Mouse (Mus musculus) kidney, adult 2 months (tissue): ENCODE data around the gene Golim4. TPM values are rescaled to one million over a fixed set of nuclear protein-coding genes. Genes with fewer than 3 reads are reported as not detected.
A peak's percentile ranks its signal among the peaks of the same experiment; 100 is the strongest.

Source experiments
- DNase-seq: peaks from one replicate; pipeline ENCODE4 v3.0.0; 2021
- H3K27ac ChIP-seq: fragments of 200-500 bp; 2 replicates; pipeline ENCODE4 v1.5.1; 2012; ENCODE audit warnings: low read depth, low read length, control low read depth, inconsistent platforms; ENCODE audit not compliant: insufficient read depth
- H3K27me3 ChIP-seq: fragments of 200-500 bp; replicated peaks from 2 replicates; pipeline ENCODE4 v1.6.1; 2012; ENCODE audit warnings: mild to moderate bottlenecking, moderate library complexity, low read length, inconsistent platforms; ENCODE audit not compliant: control insufficient read depth, insufficient read depth
- H3K36me3 ChIP-seq: fragments of 200-500 bp; 2 replicates; pipeline ENCODE4 v1.6.1; 2012; ENCODE audit warnings: mild to moderate bottlenecking, moderate library complexity, low read length, inconsistent platforms; ENCODE audit not compliant: control insufficient read depth, insufficient read depth
- H3K4me1 ChIP-seq: fragments of 200-500 bp; 2 replicates; pipeline ENCODE4 v1.6.1; 2011; ENCODE audit warnings: low read length; ENCODE audit not compliant: control insufficient read depth, insufficient read depth
- H3K4me3 ChIP-seq: fragments of 200-500 bp; 2 replicates; pipeline ENCODE4 v1.5.1; 2011; ENCODE audit warnings: mild to moderate bottlenecking, low read depth, low read length, control low read depth; ENCODE audit not compliant: insufficient read depth
- CTCF ChIP-seq: fragments of 200-500 bp; conservative IDR thresholded peaks from 2 replicates; pipeline ENCODE4 v1.5.1; 2011; ENCODE audit warnings: low read depth, mild to moderate bottlenecking, control low read depth, low read length, moderate library complexity, mixed read lengths; ENCODE audit not compliant: insufficient read depth, insufficient read length
- POLR2A ChIP-seq: fragments of 200-500 bp; IDR thresholded peaks from one replicate; pipeline ENCODE4 v1.6.1; 2011; ENCODE audit warnings: low read depth, low read length, control low read depth
- WGBS: fragments of 180-500 bp; shearing (Covaris S2); methylation state at CpG from one replicate; pipeline ENCODE4 v1.1.7; 2018; 5-methylcytosine and 5-hydroxymethylcytosine counted together
- polyA plus RNA-seq: library from polyadenylated mRNA; depleted of rRNA; stranded (reverse); fragments of >200 nt; gene quantifications from 2 replicates; pipeline ENCODE4 v1.2.3, GENCODE M21; 2012

Golim4 gene
- polyA plus RNA-seq, 1 experiment, result 16.9 TPM

DNA sequence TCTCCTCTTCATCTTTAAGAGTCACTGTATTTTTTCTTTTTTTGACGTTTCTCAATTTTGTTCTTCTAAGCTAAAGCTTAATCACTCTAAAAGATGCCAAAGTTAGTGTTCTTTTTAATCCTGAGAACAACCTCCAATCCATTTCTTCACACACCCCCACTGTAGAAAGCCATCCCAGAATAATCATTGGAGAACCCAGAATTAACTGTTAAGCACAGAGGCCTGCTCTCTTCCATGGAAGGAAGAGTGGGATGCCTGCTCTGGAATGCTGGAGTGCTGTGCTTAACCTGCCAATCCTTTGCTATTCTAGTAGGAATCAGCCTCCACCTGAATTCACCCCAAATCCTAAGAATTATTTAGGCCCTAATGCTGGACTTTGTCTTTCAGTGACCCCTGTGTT is 67.4 kb downstream of the Golim4 start:
- Histone ChIP-seq H3K27ac (no peak overlapping the region), H3K4me1 (no peaks in the 10 kb centered on the region), H3K27me3 (no peaks in the 10 kb centered on the region), H3K36me3 (peaks cover 2% of the 10 kb centered on the region), H3K4me3 (no peak overlapping the region)
- TF ChIP-seq POLR2A (no peak), CTCF (no peak)
- WGBS, result 94% methylated on average over 1 of the region's 1 CpGs
- no peak for DNase-seq

DNA sequence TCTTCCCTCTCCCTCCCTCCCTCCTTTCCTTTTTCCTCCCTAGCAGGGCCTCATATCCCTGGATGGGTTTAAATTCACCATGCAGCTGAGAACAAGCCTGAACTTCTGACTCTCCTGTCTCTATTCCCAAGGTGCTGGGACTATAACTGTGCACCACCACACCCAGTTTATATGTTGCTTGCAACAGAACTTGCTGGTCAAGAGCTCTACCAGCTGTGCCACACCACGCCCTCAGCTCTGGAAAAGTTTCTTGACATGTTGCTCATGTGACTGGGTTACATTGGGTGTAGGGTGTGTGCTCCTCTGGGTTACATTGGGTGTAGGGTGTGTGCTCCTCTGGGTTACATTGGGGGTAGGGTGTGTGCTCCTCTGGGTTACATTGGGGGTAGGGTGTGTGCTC is 75.2 kb downstream of the Golim4 start:
- Histone ChIP-seq H3K4me1 (no peaks in the 10 kb centered on the region), H3K4me3 (no peak overlapping the region), H3K27ac (no peak overlapping the region), H3K27me3 (no peaks in the 10 kb centered on the region), H3K36me3 (peaks cover 2% of the 10 kb centered on the region; the same call in 1 of the 2 replicates)
- DNase-seq, result no peak
- TF ChIP-seq CTCF (no peak), POLR2A (no peak)
- 97% methylated on average over 1 of the region's 1 CpGs for WGBS

DNA sequence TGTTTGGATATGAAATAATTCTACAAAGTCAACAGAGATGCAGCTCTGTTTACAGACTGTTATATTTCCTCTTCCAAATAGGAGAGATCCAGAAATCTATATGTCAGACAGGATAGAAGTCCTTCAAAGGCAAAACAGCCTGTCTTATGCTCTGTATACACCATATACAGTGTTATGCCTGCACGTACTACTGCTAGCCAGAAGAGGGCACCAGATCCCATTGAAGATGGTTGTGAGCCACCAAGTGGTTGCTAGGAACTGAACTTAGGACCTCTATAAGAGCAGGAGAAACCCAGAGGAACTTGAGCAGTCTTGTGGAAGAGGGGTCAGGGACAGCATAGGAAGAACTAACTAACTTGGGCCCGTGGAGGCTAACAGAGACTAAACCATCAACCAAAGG is 77.5 kb downstream of the Golim4 start:
- H3K4me1 ChIP-seq, result no peaks in the 10 kb centered on the region
- H3K27ac ChIP-seq, result no peak overlapping the region
- TF ChIP-seq POLR2A (no peak), CTCF (peak; percentile 28; the same call in 1 of the 2 replicates)
- H3K27me3 ChIP-seq, result no peaks in the 10 kb centered on the region
- H3K36me3 ChIP-seq, result peaks cover 2% of the 10 kb centered on the region; the same call in 1 of the 2 replicates
- WGBS, result 92% methylated on average over 2 of the region's 2 CpGs
- no peak for DNase-seq
- no peak overlapping the region for H3K4me3 ChIP-seq

DNA sequence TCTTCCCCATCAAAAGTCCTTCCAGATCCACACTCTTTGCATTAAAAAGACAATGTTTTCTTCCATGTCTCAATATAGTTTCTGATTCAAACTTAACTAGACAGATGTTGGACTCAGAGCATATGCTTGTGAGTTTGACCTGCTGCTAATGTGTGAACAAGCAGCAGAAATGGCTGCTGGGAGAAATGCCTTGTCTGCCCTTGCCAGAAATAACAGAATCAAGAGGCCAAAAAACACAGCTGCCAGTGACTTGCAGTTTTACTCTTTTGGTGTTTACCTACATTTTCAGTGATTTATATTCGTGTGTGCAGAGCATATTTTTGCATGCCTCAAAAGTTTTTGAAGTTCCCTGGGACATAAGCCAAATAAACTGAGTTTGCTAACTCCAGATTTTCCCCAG is 87.9 kb downstream of the Golim4 start:
- no peak overlapping the region for H3K27ac ChIP-seq
- H3K27me3 ChIP-seq, result no peaks in the 10 kb centered on the region
- TF ChIP-seq CTCF (no peak), POLR2A (no peak)
- no peak overlapping the region for H3K4me3 ChIP-seq
- no peaks in the 10 kb centered on the region for H3K4me1 ChIP-seq
- no peaks in the 10 kb centered on the region for H3K36me3 ChIP-seq
- 27% methylated on average over 1 of the region's 1 CpGs for WGBS
- DNase-seq, result peak; percentile 22

DNA sequence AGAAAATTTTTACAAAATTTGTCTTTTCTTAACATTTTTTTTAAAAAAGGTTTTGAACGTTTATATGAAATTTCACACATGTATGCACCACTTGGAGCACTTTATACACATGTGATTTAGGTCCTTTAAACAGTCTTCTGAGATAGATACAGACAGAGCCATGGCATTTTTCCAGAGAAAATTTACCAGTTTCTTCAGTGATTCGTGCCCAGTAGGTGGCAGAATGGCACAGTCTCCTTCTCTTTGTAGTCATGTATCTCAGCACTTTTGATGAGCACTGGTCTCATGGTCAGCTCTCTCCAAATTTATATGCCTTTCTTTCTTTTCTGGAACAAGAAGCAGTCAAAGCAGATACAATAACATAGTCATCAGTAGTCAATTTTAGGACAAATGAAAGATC is 92.5 kb downstream of the Golim4 start:
- no peaks in the 10 kb centered on the region for H3K27me3 ChIP-seq
- H3K36me3 ChIP-seq, result no peaks in the 10 kb centered on the region
- no peak overlapping the region for H3K4me3 ChIP-seq
- TF ChIP-seq POLR2A (no peak), CTCF (no peak)
- H3K4me1 ChIP-seq, result no peaks in the 10 kb centered on the region
- WGBS, result 21% methylated on average over 2 of the region's 2 CpGs
- peak; percentile 18 for DNase-seq
- H3K27ac ChIP-seq, result no peak overlapping the region

DNA sequence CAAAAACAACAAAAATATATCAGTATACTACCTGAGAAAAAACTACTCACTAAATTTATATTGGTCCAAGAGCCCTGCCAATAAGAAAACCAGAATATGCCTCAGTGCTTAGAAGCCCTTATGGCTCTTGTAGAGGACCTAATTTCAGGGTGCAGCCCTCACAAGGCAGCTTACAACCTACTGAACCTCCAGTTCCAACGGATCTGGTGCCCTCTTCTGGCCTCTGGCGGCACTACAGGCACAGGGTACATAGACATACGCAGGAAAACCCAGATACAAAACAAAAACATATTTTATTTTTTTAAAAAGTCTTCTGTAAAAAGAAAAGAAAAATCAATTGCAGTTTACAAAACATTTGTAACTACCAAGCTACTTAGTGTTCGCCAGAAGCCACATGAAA is 95.1 kb downstream of the Golim4 start:
- Histone ChIP-seq H3K4me3 (no peak overlapping the region), H3K4me1 (no peaks in the 10 kb centered on the region), H3K36me3 (no peaks in the 10 kb centered on the region), H3K27ac (no peak overlapping the region), H3K27me3 (no peaks in the 10 kb centered on the region)
- 37% methylated on average over 4 of the region's 4 CpGs for WGBS
- TF ChIP-seq POLR2A (no peak), CTCF (peak; percentile 81)
- DNase-seq, result peak; percentile 42

DNA sequence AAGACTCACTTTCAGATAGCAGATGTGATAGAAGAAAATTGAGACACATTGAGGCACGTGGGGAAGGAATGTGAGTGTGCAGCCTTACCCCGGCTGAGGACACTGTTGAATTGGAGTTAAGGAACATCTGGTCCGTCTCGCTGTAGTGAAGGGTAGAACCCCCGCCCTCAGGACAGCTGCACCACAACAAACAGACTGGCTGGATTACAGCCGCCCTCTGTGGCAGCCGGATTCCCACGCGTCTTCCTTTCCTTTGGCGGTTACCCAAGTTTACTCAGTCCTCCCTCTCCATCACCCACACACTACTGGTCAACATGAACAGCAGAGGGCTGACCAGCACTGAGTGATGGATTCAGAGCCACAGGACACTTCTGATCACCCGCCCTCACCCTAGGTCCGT is 96.0 kb downstream of the Golim4 start:
- DNase-seq, result peak; percentile 14
- H3K36me3 ChIP-seq, result no peaks in the 10 kb centered on the region
- no peak overlapping the region for H3K27ac ChIP-seq
- no peaks in the 10 kb centered on the region for H3K27me3 ChIP-seq
- H3K4me3 ChIP-seq, result no peak overlapping the region
- no peak for TF ChIP-seq POLR2A
- no peak for TF ChIP-seq CTCF
- 35% methylated on average over 12 of the region's 12 CpGs for WGBS
- H3K4me1 ChIP-seq, result no peaks in the 10 kb centered on the region
